Mouse (Mus musculus): ENCODE measurements around the gene Ngp. TPM values are rescaled to one million over a fixed set of nuclear protein-coding genes. Genes with fewer than 3 reads are reported as not detected.

The Ngp gene
- polyA plus RNA-seq, 1 experiment from 2014 or later: 1.4 TPM

Other genes with a start within 250 kb of the Ngp start
- gene Cspg5, start 176.0 kb upstream of the Ngp start, polyA plus RNA-seq (2015; fragmentation: Nextera tagmentation; extraction: Ambion mirVana): 71.6 and 72.6 TPM in 2 replicates
- 44.6 and 48.7 TPM in 2 replicates for gene Elp6, start 114.6 kb upstream of the Ngp start, polyA plus RNA-seq (2015; fragmentation: Nextera tagmentation; extraction: Ambion mirVana)
- 45.3 and 46.2 TPM in 2 replicates for gene Scap, start 86.5 kb upstream of the Ngp start, polyA plus RNA-seq (2015; fragmentation: Nextera tagmentation; extraction: Ambion mirVana)
- gene Ptpn23, start 11.5 kb upstream of the Ngp start, polyA plus RNA-seq (2015; fragmentation: Nextera tagmentation; extraction: Ambion mirVana): 23.4 and 25.2 TPM in 2 replicates
- gene Klhl18, start 56.9 kb downstream of the Ngp start, polyA plus RNA-seq (2015; fragmentation: Nextera tagmentation; extraction: Ambion mirVana): 16.4 and 17.1 TPM in 2 replicates
- 3.0 and 6.2 TPM in 2 replicates for gene Kif9, start 57.2 kb downstream of the Ngp start, polyA plus RNA-seq (2015; fragmentation: Nextera tagmentation; extraction: Ambion mirVana)
- gene Setd2, start 112.8 kb downstream of the Ngp start, polyA plus RNA-seq (2015; fragmentation: Nextera tagmentation; extraction: Ambion mirVana): 37.9 and 40.3 TPM in 2 replicates
- 34.9 and 38.0 TPM in 2 replicates for gene Nradd, start 204.7 kb downstream of the Ngp start, polyA plus RNA-seq (2015; fragmentation: Nextera tagmentation; extraction: Ambion mirVana)
- 2.4 TPM in 2 replicates for gene Nbeal2, start 234.4 kb downstream of the Ngp start, polyA plus RNA-seq (2015; fragmentation: Nextera tagmentation; extraction: Ambion mirVana)
- 122 TPM in 2 replicates for gene Ccdc12, start 236.8 kb downstream of the Ngp start, polyA plus RNA-seq (2015; fragmentation: Nextera tagmentation; extraction: Ambion mirVana)